Mouse (Mus musculus): ENCODE results near the gene Adat2. TPM values are rescaled to one million over a fixed set of nuclear protein-coding genes. Genes with fewer than 3 reads are reported as not detected.

The Adat2 gene
- 3.8 and 4.0 TPM in 2 replicates for polyA plus RNA-seq (2015; fragmentation: Nextera tagmentation; extraction: Ambion mirVana)

GRCm38 (mm10) chr10:13552646-13553497, at the start of gene Adat2, which contains the start of gene Pex3:
Gene Adat2, plus strand, starts transcription at chr10:13552894.
Gene Pex3, minus strand, starts transcription at chr10:13553142.
- no peaks in the 10 kb centered on the region for H3K27me3 ChIP-seq (ENCODE audit: control insufficient read depth, insufficient read depth, low read length)
- H3K4me1 ChIP-seq (ENCODE audit: control insufficient read depth, insufficient read depth, low read length): peaks cover 10% of the 10 kb centered on the region; the same call in 1 of the 2 replicates
- H3K27ac ChIP-seq (ENCODE audit: low read length): peak within 1 kb of the TSS; percentile 80
- H3K4me3 ChIP-seq (replicated peaks; ENCODE audit: low read length): peak within 1 kb of the TSS; percentile 83
- H3K9ac ChIP-seq (ENCODE audit: low read length): peak within 1 kb of the TSS; percentile 88
- no peaks in the 10 kb centered on the region for H3K36me3 ChIP-seq (ENCODE audit: control insufficient read depth, insufficient read depth, low read length)
- ATAC-seq (ENCODE audit: insufficient read depth, low FRiP score): peak; percentile 97
- WGBS: under 1% methylated on average over 51 of the region's 51 CpGs
- no peaks in the 10 kb centered on the region for H3K9me3 ChIP-seq (replicated peaks; ENCODE audit: control insufficient read depth, low read length)
- H3K4me2 ChIP-seq (ENCODE audit: low read depth, low read length): peak within 1 kb of the TSS; percentile 68

DNA sequence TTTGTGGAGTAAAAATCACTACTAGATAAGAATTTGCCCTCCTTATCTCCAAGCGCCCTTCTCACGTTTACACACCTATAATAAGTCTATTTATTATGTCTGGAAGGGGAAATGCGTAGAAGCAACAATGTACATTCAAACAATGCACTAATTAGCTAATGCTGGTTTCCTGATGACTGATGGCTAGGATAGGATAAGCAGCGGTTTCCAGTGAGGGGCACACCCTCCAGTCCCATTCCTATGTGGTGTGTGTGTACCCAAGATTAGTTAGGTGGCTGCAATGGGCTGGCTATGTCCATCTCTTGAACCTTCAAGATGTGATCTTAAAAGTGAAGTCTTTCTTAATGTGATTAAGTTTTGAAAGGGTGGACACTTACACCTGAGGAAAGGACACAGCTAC, 30.8 kb upstream of the Adat2 start:
- Histone ChIP-seq H3K4me1 (ENCODE audit: control insufficient read depth, insufficient read depth, low read length) (no peaks in the 10 kb centered on the region), H3K4me2 (ENCODE audit: low read depth, low read length) (no peak overlapping the region), H3K4me3 (replicated peaks; ENCODE audit: low read length) (no peak overlapping the region), H3K36me3 (ENCODE audit: control insufficient read depth, insufficient read depth, low read length) (no peaks in the 10 kb centered on the region), H3K27me3 (ENCODE audit: control insufficient read depth, insufficient read depth, low read length) (no peaks in the 10 kb centered on the region), H3K9me3 (replicated peaks; ENCODE audit: control insufficient read depth, low read length) (no peaks in the 10 kb centered on the region), H3K9ac (ENCODE audit: low read length) (no peak overlapping the region), H3K27ac (ENCODE audit: low read length) (no peak overlapping the region)
- 59% methylated on average over 4 of the region's 4 CpGs for WGBS
- no peak for ATAC-seq (ENCODE audit: insufficient read depth, low FRiP score)

- no peaks in the 10 kb centered on the region for H3K9me3 ChIP-seq (replicated peaks; ENCODE audit: control insufficient read depth, low read length)
- no peak overlapping the region for H3K27ac ChIP-seq (ENCODE audit: low read length)
- no peak overlapping the region for H3K9ac ChIP-seq (ENCODE audit: low read length)
- no peaks in the 10 kb centered on the region for H3K4me1 ChIP-seq (ENCODE audit: control insufficient read depth, insufficient read depth, low read length)
- peaks cover 15% of the 10 kb centered on the region for H3K36me3 ChIP-seq (ENCODE audit: control insufficient read depth, insufficient read depth, low read length)
- H3K4me2 ChIP-seq (ENCODE audit: low read depth, low read length): no peak overlapping the region
- no peaks in the 10 kb centered on the region for H3K27me3 ChIP-seq (ENCODE audit: control insufficient read depth, insufficient read depth, low read length)
- 41% methylated on average over 4 of the region's 4 CpGs for WGBS
- H3K4me3 ChIP-seq (replicated peaks; ENCODE audit: low read length): no peak overlapping the region
- ATAC-seq (ENCODE audit: insufficient read depth, low FRiP score): no peak
Measured at GRCm38 (mm10) chr10:13528155-13528554, 24.5 kb upstream of the Adat2 start.

GRCm38 (mm10) chr10:13534751-13535150, 17.9 kb upstream of the Adat2 start:
- Histone ChIP-seq H3K4me2 (ENCODE audit: low read depth, low read length) (no peak overlapping the region), H3K27ac (ENCODE audit: low read length) (no peak overlapping the region), H3K9ac (ENCODE audit: low read length) (no peak overlapping the region), H3K36me3 (ENCODE audit: control insufficient read depth, insufficient read depth, low read length) (peaks cover 22% of the 10 kb centered on the region), H3K9me3 (replicated peaks; ENCODE audit: control insufficient read depth, low read length) (no peaks in the 10 kb centered on the region), H3K4me1 (ENCODE audit: control insufficient read depth, insufficient read depth, low read length) (no peaks in the 10 kb centered on the region), H3K4me3 (replicated peaks; ENCODE audit: low read length) (no peak overlapping the region), H3K27me3 (ENCODE audit: control insufficient read depth, insufficient read depth, low read length) (no peaks in the 10 kb centered on the region)
- WGBS: 84% methylated on average over 3 of the region's 3 CpGs
- ATAC-seq (ENCODE audit: insufficient read depth, low FRiP score): no peak

GRCm38 (mm10) chr10:13536706-13537105, 16.0 kb upstream of the Adat2 start:
- no peak overlapping the region for H3K27ac ChIP-seq (ENCODE audit: low read length)
- H3K4me2 ChIP-seq (ENCODE audit: low read depth, low read length): no peak overlapping the region
- no peak for ATAC-seq (ENCODE audit: insufficient read depth, low FRiP score)
- H3K4me3 ChIP-seq (replicated peaks; ENCODE audit: low read length): no peak overlapping the region
- no peaks in the 10 kb centered on the region for H3K4me1 ChIP-seq (ENCODE audit: control insufficient read depth, insufficient read depth, low read length)
- WGBS: 96% methylated on average over 7 of the region's 7 CpGs
- H3K36me3 ChIP-seq (ENCODE audit: control insufficient read depth, insufficient read depth, low read length): peaks cover 16% of the 10 kb centered on the region
- no peak overlapping the region for H3K9ac ChIP-seq (ENCODE audit: low read length)
- H3K27me3 ChIP-seq (ENCODE audit: control insufficient read depth, insufficient read depth, low read length): no peaks in the 10 kb centered on the region
- no peaks in the 10 kb centered on the region for H3K9me3 ChIP-seq (replicated peaks; ENCODE audit: control insufficient read depth, low read length)

GRCm38 (mm10) chr10:13539769-13540333, 12.8 kb upstream of the Adat2 start:
- Histone ChIP-seq H3K36me3 (ENCODE audit: control insufficient read depth, insufficient read depth, low read length) (peaks cover 8% of the 10 kb centered on the region; the same call in 1 of the 2 replicates), H3K4me2 (ENCODE audit: low read depth, low read length) (no peak overlapping the region), H3K4me1 (ENCODE audit: control insufficient read depth, insufficient read depth, low read length) (no peaks in the 10 kb centered on the region), H3K4me3 (replicated peaks; ENCODE audit: low read length) (no peak overlapping the region), H3K9me3 (replicated peaks; ENCODE audit: control insufficient read depth, low read length) (no peaks in the 10 kb centered on the region), H3K27ac (ENCODE audit: low read length) (no peak overlapping the region), H3K27me3 (ENCODE audit: control insufficient read depth, insufficient read depth, low read length) (no peaks in the 10 kb centered on the region), H3K9ac (ENCODE audit: low read length) (no peak overlapping the region)
- WGBS: 93% methylated on average over 7 of the region's 7 CpGs
- ATAC-seq (ENCODE audit: insufficient read depth, low FRiP score): no peak

DNA sequence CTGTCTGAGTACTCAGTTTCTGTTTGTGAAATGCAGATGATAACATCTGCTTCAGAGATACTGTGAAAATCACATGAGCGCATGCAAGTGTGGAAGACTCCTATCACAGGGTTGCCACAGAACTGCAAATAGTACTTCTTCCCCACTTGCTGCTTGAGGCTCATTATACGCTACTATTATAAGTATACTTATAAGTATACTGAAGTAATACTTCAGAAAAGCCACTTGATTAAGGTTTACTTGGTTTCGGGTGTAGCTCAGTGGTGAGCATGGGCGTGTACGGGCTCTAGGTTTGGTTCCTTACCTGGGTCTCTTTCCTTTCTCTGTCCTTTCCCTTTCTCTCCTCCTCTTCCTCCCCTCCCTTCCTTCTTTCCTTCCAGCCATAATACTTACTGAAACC, 11.0 kb upstream of the Adat2 start:
- H3K9ac ChIP-seq (ENCODE audit: low read length): no peak overlapping the region
- no peak overlapping the region for H3K4me2 ChIP-seq (ENCODE audit: low read depth, low read length)
- no peaks in the 10 kb centered on the region for H3K4me1 ChIP-seq (ENCODE audit: control insufficient read depth, insufficient read depth, low read length)
- WGBS: 95% methylated on average over 5 of the region's 5 CpGs
- no peak overlapping the region for H3K27ac ChIP-seq (ENCODE audit: low read length)
- H3K4me3 ChIP-seq (replicated peaks; ENCODE audit: low read length): no peak overlapping the region
- H3K36me3 ChIP-seq (ENCODE audit: control insufficient read depth, insufficient read depth, low read length): 0 out of 2 replicates have a peak, but pooled peaks cover 5% of the 10 kb centered on the region
- no peak for ATAC-seq (ENCODE audit: insufficient read depth, low FRiP score)
- no peaks in the 10 kb centered on the region for H3K27me3 ChIP-seq (ENCODE audit: control insufficient read depth, insufficient read depth, low read length)
- no peaks in the 10 kb centered on the region for H3K9me3 ChIP-seq (replicated peaks; ENCODE audit: control insufficient read depth, low read length)

GRCm38 (mm10) chr10:13553498-13553985, 848 bp downstream of the Adat2 start:
- Histone ChIP-seq H3K4me3 (replicated peaks; ENCODE audit: low read length) (peak overlapping the region; percentile 83), H3K27ac (ENCODE audit: low read length) (no peak overlapping the region), H3K27me3 (ENCODE audit: control insufficient read depth, insufficient read depth, low read length) (no peaks in the 10 kb centered on the region), H3K4me2 (ENCODE audit: low read depth, low read length) (peak overlapping the region; percentile 68), H3K9ac (ENCODE audit: low read length) (peak overlapping the region; percentile 88), H3K36me3 (ENCODE audit: control insufficient read depth, insufficient read depth, low read length) (no peaks in the 10 kb centered on the region), H3K4me1 (ENCODE audit: control insufficient read depth, insufficient read depth, low read length) (peaks cover 10% of the 10 kb centered on the region; the same call in 1 of the 2 replicates), H3K9me3 (replicated peaks; ENCODE audit: control insufficient read depth, low read length) (no peaks in the 10 kb centered on the region)
- ATAC-seq (ENCODE audit: insufficient read depth, low FRiP score): peak; percentile 8; the same call in 1 of the 2 replicates
- 21% methylated on average over 10 of the region's 10 CpGs for WGBS

GRCm38 (mm10) chr10:13554316-13554715, 1.6 kb downstream of the Adat2 start:
- 94% methylated on average over 1 of the region's 1 CpGs for WGBS
- no peak for ATAC-seq (ENCODE audit: insufficient read depth, low FRiP score)
- Histone ChIP-seq H3K9me3 (replicated peaks; ENCODE audit: control insufficient read depth, low read length) (no peaks in the 10 kb centered on the region), H3K27me3 (ENCODE audit: control insufficient read depth, insufficient read depth, low read length) (no peaks in the 10 kb centered on the region), H3K4me1 (ENCODE audit: control insufficient read depth, insufficient read depth, low read length) (peaks cover 10% of the 10 kb centered on the region; the same call in 1 of the 2 replicates), H3K4me3 (replicated peaks; ENCODE audit: low read length) (no peak overlapping the region), H3K4me2 (ENCODE audit: low read depth, low read length) (no peak overlapping the region), H3K9ac (ENCODE audit: low read length) (no peak overlapping the region), H3K36me3 (ENCODE audit: control insufficient read depth, insufficient read depth, low read length) (no peaks in the 10 kb centered on the region), H3K27ac (ENCODE audit: low read length) (no peak overlapping the region)
